ENCODE assay signal across 16 mouse cellular contexts in genomic region chr3:130833082-130833481, GRCm38 (mm10).
DNase-seq lines count a peak whose midpoint lies in the region; ATAC-seq lines count a peak whose summit lies in the region.
"Had no signal": no experiment of that assay in that cellular context is flagged by ENCODE, and none has a peak within 500 bp of the region (broad histone marks: within the 10 kb centered on the region; RNA-seq: fewer than 3 reads in every experiment).

No protein-coding gene starts in this region.

- no peak overlapping the region for H3K27ac ChIP-seq in liver, embryonic 15.5 days (replicated peaks)
- no peak overlapping the region for H3K27ac ChIP-seq in liver, embryonic 11.5 days (ENCODE audit: low read depth, low read length)
- H3K27ac ChIP-seq in intestine, embryonic 15.5 days, result peak overlapping the region; percentile 45
- 0 out of 2 replicates have a peak overlapping the region, but pooled peaks have one; percentile 60 for H3K27ac ChIP-seq in kidney, embryonic 15.5 days
- H3K27ac ChIP-seq in stomach, embryonic 15.5 days, result no peak overlapping the region
- H3K27ac ChIP-seq in forebrain, embryonic 11.5 days (ENCODE audit: low read depth, low read length), result no peak overlapping the region
- H3K27ac ChIP-seq: forebrain, embryonic 15.5 days; heart, adult 2 months; hindbrain, embryonic 14.5 days; limb, embryonic 12.5 days had no signal

- no peaks in the 10 kb centered on the region for H3K4me1 ChIP-seq in liver, embryonic 15.5 days (replicated peaks)
- no peaks in the 10 kb centered on the region for H3K4me1 ChIP-seq in liver, embryonic 11.5 days (replicated peaks; ENCODE audit: control insufficient read depth, insufficient read depth, low read length)
- no peaks in the 10 kb centered on the region for H3K4me1 ChIP-seq in intestine, embryonic 15.5 days (replicated peaks)
- H3K4me1 ChIP-seq in kidney, embryonic 15.5 days, result peaks cover 20% of the 10 kb centered on the region
- no peaks in the 10 kb centered on the region for H3K4me1 ChIP-seq in stomach, embryonic 15.5 days
- peaks cover 3% of the 10 kb centered on the region; the same call in 1 of the 2 replicates for H3K4me1 ChIP-seq in forebrain, embryonic 11.5 days (replicated peaks; ENCODE audit: control insufficient read depth, insufficient read depth, low read length)
- H3K4me1 ChIP-seq: forebrain, embryonic 15.5 days had no signal

- no peak overlapping the region for H3K4me3 ChIP-seq in liver, embryonic 15.5 days (replicated peaks)
- no peak overlapping the region for H3K4me3 ChIP-seq in liver, embryonic 11.5 days (ENCODE audit: low read depth, low read length)
- H3K4me3 ChIP-seq in intestine, embryonic 15.5 days (replicated peaks), result no peak overlapping the region
- H3K4me3 ChIP-seq in kidney, embryonic 15.5 days (replicated peaks), result no peak overlapping the region
- no peak overlapping the region for H3K4me3 ChIP-seq in stomach, embryonic 15.5 days (replicated peaks)
- no peak overlapping the region for H3K4me3 ChIP-seq in forebrain, embryonic 11.5 days (ENCODE audit: low read depth, low read length)
- H3K4me3 ChIP-seq: forebrain, embryonic 15.5 days; heart, adult 2 months; limb, embryonic 12.5 days had no signal

- H3K4me2 ChIP-seq in liver, embryonic 15.5 days, result no peak overlapping the region
- no peak overlapping the region for H3K4me2 ChIP-seq in liver, embryonic 11.5 days
- no peak overlapping the region for H3K4me2 ChIP-seq in intestine, embryonic 15.5 days (replicated peaks)
- H3K4me2 ChIP-seq in kidney, embryonic 15.5 days, result peak overlapping the region; percentile 33; the same call in 1 of the 2 replicates
- no peak overlapping the region for H3K4me2 ChIP-seq in stomach, embryonic 15.5 days
- no peak overlapping the region for H3K4me2 ChIP-seq in forebrain, embryonic 11.5 days (ENCODE audit: low read depth, low read length, severe bottlenecking)
- H3K4me2 ChIP-seq: forebrain, embryonic 15.5 days; hindbrain, embryonic 14.5 days; limb, embryonic 12.5 days had no signal

- no peaks in the 10 kb centered on the region for H3K27me3 ChIP-seq in liver, embryonic 15.5 days
- no peaks in the 10 kb centered on the region for H3K27me3 ChIP-seq in liver, embryonic 11.5 days (replicated peaks; ENCODE audit: control insufficient read depth, insufficient read depth, low read length)
- H3K27me3 ChIP-seq in intestine, embryonic 15.5 days (replicated peaks), result no peaks in the 10 kb centered on the region
- H3K27me3 ChIP-seq in kidney, embryonic 15.5 days, result no peaks in the 10 kb centered on the region
- no peaks in the 10 kb centered on the region for H3K27me3 ChIP-seq in stomach, embryonic 15.5 days (replicated peaks)
- H3K27me3 ChIP-seq in forebrain, embryonic 11.5 days (ENCODE audit: control insufficient read depth, insufficient read depth, low read length), result no peaks in the 10 kb centered on the region
- H3K27me3 ChIP-seq: forebrain, embryonic 15.5 days; limb, embryonic 12.5 days had no signal

- WGBS in liver, embryonic 15.5 days (ENCODE audit: insufficient replicate concordance), result 64% methylated on average over 9 of the region's 9 CpGs
- 68% methylated on average over 9 of the region's 9 CpGs for WGBS in liver, embryonic 11.5 days
- WGBS in intestine, embryonic 15.5 days, result 43% methylated on average over 9 of the region's 9 CpGs
- 45% methylated on average over 9 of the region's 9 CpGs for WGBS in kidney, embryonic 15.5 days
- WGBS in stomach, embryonic 15.5 days, result 56% methylated on average over 9 of the region's 9 CpGs
- 73% methylated on average over 9 of the region's 9 CpGs for WGBS in forebrain, embryonic 11.5 days

- H3K9me3 ChIP-seq in liver, embryonic 15.5 days (replicated peaks), result no peaks in the 10 kb centered on the region
- no peaks in the 10 kb centered on the region for H3K9me3 ChIP-seq in liver, embryonic 11.5 days (ENCODE audit: control insufficient read depth, low read length)
- no peaks in the 10 kb centered on the region for H3K9me3 ChIP-seq in intestine, embryonic 15.5 days
- no peaks in the 10 kb centered on the region for H3K9me3 ChIP-seq in kidney, embryonic 15.5 days (replicated peaks)
- H3K9me3 ChIP-seq in stomach, embryonic 15.5 days, result no peaks in the 10 kb centered on the region
- no peaks in the 10 kb centered on the region for H3K9me3 ChIP-seq in forebrain, embryonic 11.5 days (ENCODE audit: control insufficient read depth, low read length)
- H3K9me3 ChIP-seq: forebrain, embryonic 15.5 days; limb, embryonic 12.5 days had no signal

- DNase-seq in liver, embryonic 11.5 days (ENCODE audit: low spot score), result no peak
- DNase-seq in layer of hippocampus, adult 18-20 months (ENCODE audit: low spot score in 2 of 2), result no peak
- DNase-seq in forebrain, embryonic 11.5 days (ENCODE audit: low spot score), result no peak
- DNase-seq: adrenal gland, adult 8-10 months; cerebellum, adult 9-10 months; gastrocnemius, postnatal 10 days; heart, adult 2 months; midbrain, embryonic 14.5 days had no signal

- H3K36me3 ChIP-seq in liver, embryonic 15.5 days (replicated peaks), result no peaks in the 10 kb centered on the region
- H3K36me3 ChIP-seq in liver, embryonic 11.5 days (ENCODE audit: control insufficient read depth, insufficient read depth, low read length), result no peaks in the 10 kb centered on the region
- no peaks in the 10 kb centered on the region for H3K36me3 ChIP-seq in intestine, embryonic 15.5 days
- H3K36me3 ChIP-seq in kidney, embryonic 15.5 days, result no peaks in the 10 kb centered on the region
- H3K36me3 ChIP-seq in stomach, embryonic 15.5 days, result no peaks in the 10 kb centered on the region
- H3K36me3 ChIP-seq in forebrain, embryonic 11.5 days (ENCODE audit: control insufficient read depth, insufficient read depth, low read length), result no peaks in the 10 kb centered on the region
- H3K36me3 ChIP-seq: forebrain, embryonic 15.5 days; limb, embryonic 12.5 days had no signal

- ATAC-seq in liver, embryonic 15.5 days (ENCODE audit: insufficient read depth), result peak; percentile 66; the same call in 1 of the 2 replicates
- ATAC-seq in liver, embryonic 11.5 days (replicated peaks; ENCODE audit: low FRiP score), result no peak; the same call in 1 of the 2 replicates
- peak; percentile 99 for ATAC-seq in intestine, embryonic 15.5 days
- peak; percentile 53 for ATAC-seq in kidney, embryonic 15.5 days (replicated peaks; ENCODE audit: low FRiP score)
- ATAC-seq in stomach, embryonic 15.5 days (ENCODE audit: insufficient read depth, low FRiP score, low read depth), result peak; percentile 80
- no peak for ATAC-seq in forebrain, embryonic 11.5 days (replicated peaks; ENCODE audit: low FRiP score)
- ATAC-seq: CD4-positive, CD25-positive, alpha-beta regulatory T cell, adult 4 months; forebrain, embryonic 15.5 days had no signal

- H3K9ac ChIP-seq in liver, embryonic 15.5 days, result no peak overlapping the region
- H3K9ac ChIP-seq in liver, embryonic 11.5 days (ENCODE audit: low read depth, low read length), result no peak overlapping the region
- no peak overlapping the region for H3K9ac ChIP-seq in intestine, embryonic 15.5 days
- H3K9ac ChIP-seq in kidney, embryonic 15.5 days, result no peak overlapping the region
- H3K9ac ChIP-seq in stomach, embryonic 15.5 days, result no peak overlapping the region
- no peak overlapping the region for H3K9ac ChIP-seq in forebrain, embryonic 11.5 days (ENCODE audit: low read length)
- H3K9ac ChIP-seq: forebrain, embryonic 15.5 days; hindbrain, embryonic 14.5 days; limb, embryonic 12.5 days had no signal

Comparison
In these comparisons a context has a peak if more than half of its experiments do, and no peak if none do; other contexts are left out.
1. ATAC-seq: peak in liver, embryonic 15.5 days (single experiment), intestine, embryonic 15.5 days (single experiment), kidney, embryonic 15.5 days (single experiment) and stomach, embryonic 15.5 days (single experiment); none in liver, embryonic 11.5 days (single experiment) and forebrain, embryonic 11.5 days (single experiment).
2. H3K27ac ChIP-seq: peak in intestine, embryonic 15.5 days (single experiment) and kidney, embryonic 15.5 days (single experiment); none in liver, embryonic 15.5 days (single experiment), liver, embryonic 11.5 days (single experiment), stomach, embryonic 15.5 days (single experiment) and forebrain, embryonic 11.5 days (single experiment).